Mouse (Mus musculus): ENCODE results near the gene Stim1. TPM values are rescaled to one million over a fixed set of nuclear protein-coding genes. Genes with fewer than 3 reads are reported as not detected.

The Stim1 gene
- polyA plus RNA-seq, 1 experiment from 2014 or later: 11.7 TPM

- 44% methylated on average over 3 of the region's 3 CpGs for WGBS
- no peak overlapping the region for H3K9ac ChIP-seq
- H3K27me3 ChIP-seq: no peaks in the 10 kb centered on the region
- H3K4me3 ChIP-seq (replicated peaks): no peak overlapping the region
- no peaks in the 10 kb centered on the region for H3K36me3 ChIP-seq (replicated peaks)
- no peaks in the 10 kb centered on the region for H3K4me1 ChIP-seq
- no peak overlapping the region for H3K27ac ChIP-seq
- no peaks in the 10 kb centered on the region for H3K9me3 ChIP-seq
- H3K4me2 ChIP-seq: no peak overlapping the region
- ATAC-seq (ENCODE audit: low FRiP score): no peak
Measured at GRCm38 (mm10) chr7:102347327-102347726, 79.7 kb downstream of the Stim1 start.

GRCm38 (mm10) chr7:102348681-102349080 lies 81.1 kb downstream of the Stim1 start:
- no peak overlapping the region for H3K4me2 ChIP-seq
- no peaks in the 10 kb centered on the region for H3K4me1 ChIP-seq
- no peak overlapping the region for H3K9ac ChIP-seq
- no peaks in the 10 kb centered on the region for H3K27me3 ChIP-seq
- no peak overlapping the region for H3K4me3 ChIP-seq (replicated peaks)
- H3K9me3 ChIP-seq: no peaks in the 10 kb centered on the region
- H3K36me3 ChIP-seq (replicated peaks): no peaks in the 10 kb centered on the region
- no peak overlapping the region for H3K27ac ChIP-seq
- 55% methylated on average over 2 of the region's 2 CpGs for WGBS
- no peak for ATAC-seq (ENCODE audit: low FRiP score)

GRCm38 (mm10) chr7:102349236-102349635 lies 81.6 kb downstream of the Stim1 start:
- no peak overlapping the region for H3K4me2 ChIP-seq
- no peaks in the 10 kb centered on the region for H3K27me3 ChIP-seq
- no peaks in the 10 kb centered on the region for H3K4me1 ChIP-seq
- no peak for ATAC-seq (ENCODE audit: low FRiP score)
- WGBS: 86% methylated on average over 5 of the region's 5 CpGs
- H3K4me3 ChIP-seq (replicated peaks): no peak overlapping the region
- H3K9ac ChIP-seq: no peak overlapping the region
- no peaks in the 10 kb centered on the region for H3K9me3 ChIP-seq
- no peaks in the 10 kb centered on the region for H3K36me3 ChIP-seq (replicated peaks)
- H3K27ac ChIP-seq: no peak overlapping the region

- H3K27me3 ChIP-seq: no peaks in the 10 kb centered on the region
- 40% methylated on average over 1 of the region's 1 CpGs for WGBS
- no peaks in the 10 kb centered on the region for H3K9me3 ChIP-seq
- no peaks in the 10 kb centered on the region for H3K36me3 ChIP-seq (replicated peaks)
- H3K4me3 ChIP-seq (replicated peaks): no peak overlapping the region
- H3K4me1 ChIP-seq: no peaks in the 10 kb centered on the region
- no peak for ATAC-seq (ENCODE audit: low FRiP score)
- H3K9ac ChIP-seq: no peak overlapping the region
- H3K4me2 ChIP-seq: no peak overlapping the region
- no peak overlapping the region for H3K27ac ChIP-seq
Measured at GRCm38 (mm10) chr7:102353420-102353819, 85.8 kb downstream of the Stim1 start.

GRCm38 (mm10) chr7:102358124-102358523 lies 90.5 kb downstream of the Stim1 start:
- Histone ChIP-seq H3K36me3 (replicated peaks) (no peaks in the 10 kb centered on the region), H3K27ac (no peak overlapping the region), H3K4me2 (no peak overlapping the region), H3K9me3 (no peaks in the 10 kb centered on the region), H3K9ac (no peak overlapping the region), H3K27me3 (no peaks in the 10 kb centered on the region), H3K4me1 (no peaks in the 10 kb centered on the region), H3K4me3 (replicated peaks) (no peak overlapping the region)
- ATAC-seq (ENCODE audit: low FRiP score): no peak
- WGBS: 92% methylated on average over 3 of the region's 3 CpGs

GRCm38 (mm10) chr7:102361297-102361696 lies 93.7 kb downstream of the Stim1 start:
- Histone ChIP-seq H3K4me3 (replicated peaks) (no peak overlapping the region), H3K4me2 (no peak overlapping the region), H3K27ac (no peak overlapping the region), H3K9ac (no peak overlapping the region), H3K27me3 (no peaks in the 10 kb centered on the region), H3K36me3 (replicated peaks) (no peaks in the 10 kb centered on the region), H3K4me1 (no peaks in the 10 kb centered on the region), H3K9me3 (no peaks in the 10 kb centered on the region)
- no peak for ATAC-seq (ENCODE audit: low FRiP score)
- 76% methylated on average over 2 of the region's 2 CpGs for WGBS

GRCm38 (mm10) chr7:102363853-102364252 lies 96.2 kb downstream of the Stim1 start:
- no peak overlapping the region for H3K4me2 ChIP-seq
- H3K9ac ChIP-seq: no peak overlapping the region
- no peak overlapping the region for H3K27ac ChIP-seq
- no peak overlapping the region for H3K4me3 ChIP-seq (replicated peaks)
- no peaks in the 10 kb centered on the region for H3K27me3 ChIP-seq
- no peaks in the 10 kb centered on the region for H3K9me3 ChIP-seq
- no peaks in the 10 kb centered on the region for H3K4me1 ChIP-seq
- no peak for ATAC-seq (ENCODE audit: low FRiP score)
- WGBS: 95% methylated on average over 1 of the region's 1 CpGs
- no peaks in the 10 kb centered on the region for H3K36me3 ChIP-seq (replicated peaks)

- H3K9me3 ChIP-seq: no peaks in the 10 kb centered on the region
- no peaks in the 10 kb centered on the region for H3K36me3 ChIP-seq (replicated peaks)
- no peak for ATAC-seq (ENCODE audit: low FRiP score)
- no peak overlapping the region for H3K4me2 ChIP-seq
- H3K27me3 ChIP-seq: no peaks in the 10 kb centered on the region
- H3K4me3 ChIP-seq (replicated peaks): no peak overlapping the region
- H3K27ac ChIP-seq: no peak overlapping the region
- WGBS: 49% methylated on average over 4 of the region's 4 CpGs
- H3K4me1 ChIP-seq: no peaks in the 10 kb centered on the region
- H3K9ac ChIP-seq: no peak overlapping the region
Measured at GRCm38 (mm10) chr7:102369661-102370060, 102.1 kb downstream of the Stim1 start.

GRCm38 (mm10) chr7:102370526-102370925 lies 102.9 kb downstream of the Stim1 start:
- Histone ChIP-seq H3K4me3 (replicated peaks) (no peak overlapping the region), H3K27me3 (no peaks in the 10 kb centered on the region), H3K4me2 (no peak overlapping the region), H3K4me1 (no peaks in the 10 kb centered on the region), H3K27ac (no peak overlapping the region), H3K9ac (no peak overlapping the region), H3K36me3 (replicated peaks) (no peaks in the 10 kb centered on the region), H3K9me3 (no peaks in the 10 kb centered on the region)
- ATAC-seq (ENCODE audit: low FRiP score): no peak
- 93% methylated on average over 5 of the region's 5 CpGs for WGBS

GRCm38 (mm10) chr7:102373382-102374072 lies 105.9 kb downstream of the Stim1 start:
- H3K36me3 ChIP-seq (replicated peaks): no peaks in the 10 kb centered on the region
- no peak overlapping the region for H3K27ac ChIP-seq
- WGBS: 91% methylated on average over 3 of the region's 3 CpGs

GRCm38 (mm10) chr7:102383221-102383620 lies 115.6 kb downstream of the Stim1 start:
- H3K4me1 ChIP-seq: no peaks in the 10 kb centered on the region
- 93% methylated on average over 7 of the region's 7 CpGs for WGBS
- no peak overlapping the region for H3K9ac ChIP-seq
- no peaks in the 10 kb centered on the region for H3K27me3 ChIP-seq
- no peak overlapping the region for H3K4me3 ChIP-seq (replicated peaks)
- no peaks in the 10 kb centered on the region for H3K9me3 ChIP-seq
- ATAC-seq (ENCODE audit: low FRiP score): no peak
- H3K4me2 ChIP-seq: no peak overlapping the region
- no peaks in the 10 kb centered on the region for H3K36me3 ChIP-seq (replicated peaks)
- no peak overlapping the region for H3K27ac ChIP-seq

More at GRCm38 (mm10) chr7:102373382-102374072, 105.9 kb downstream of the Stim1 start:
- H3K4me1 ChIP-seq: no peaks in the 10 kb centered on the region
- no peaks in the 10 kb centered on the region for H3K9me3 ChIP-seq
- H3K9ac ChIP-seq: no peak overlapping the region
- H3K4me3 ChIP-seq (replicated peaks): no peak overlapping the region
- no peak overlapping the region for H3K4me2 ChIP-seq
- no peaks in the 10 kb centered on the region for H3K27me3 ChIP-seq
- no peak for ATAC-seq (ENCODE audit: low FRiP score)

GRCm38 (mm10) chr7:102385973-102386372 lies 118.4 kb downstream of the Stim1 start:
- H3K9ac ChIP-seq: no peak overlapping the region
- H3K4me2 ChIP-seq: no peak overlapping the region
- no peak for ATAC-seq (ENCODE audit: low FRiP score)
- no peak overlapping the region for H3K4me3 ChIP-seq (replicated peaks)
- WGBS: 90% methylated on average over 3 of the region's 3 CpGs
- H3K27ac ChIP-seq: no peak overlapping the region
- no peaks in the 10 kb centered on the region for H3K4me1 ChIP-seq
- no peaks in the 10 kb centered on the region for H3K36me3 ChIP-seq (replicated peaks)
- H3K27me3 ChIP-seq: no peaks in the 10 kb centered on the region
- no peaks in the 10 kb centered on the region for H3K9me3 ChIP-seq

- H3K4me3 ChIP-seq (replicated peaks): no peak overlapping the region
- no peaks in the 10 kb centered on the region for H3K27me3 ChIP-seq
- no peak overlapping the region for H3K27ac ChIP-seq
- H3K36me3 ChIP-seq (replicated peaks): no peaks in the 10 kb centered on the region
- no peak for ATAC-seq (ENCODE audit: low FRiP score)
- no peak overlapping the region for H3K9ac ChIP-seq
- WGBS: 70% methylated on average over 5 of the region's 5 CpGs
- no peaks in the 10 kb centered on the region for H3K4me1 ChIP-seq
- H3K4me2 ChIP-seq: no peak overlapping the region
- H3K9me3 ChIP-seq: no peaks in the 10 kb centered on the region
Measured at GRCm38 (mm10) chr7:102389082-102389481, 121.5 kb downstream of the Stim1 start.
